Mouse (Mus musculus): Measurements from ENCODE around the gene Kctd15. TPM values are rescaled to one million over a fixed set of nuclear protein-coding genes. Genes with fewer than 3 reads are reported as not detected.

The Kctd15 gene
- 13.7 and 14.0 TPM in 2 replicates for polyA plus RNA-seq (2015; fragmentation: Nextera tagmentation; extraction: Ambion mirVana)

- H3K27ac ChIP-seq (ENCODE audit: low read length): peak within 1 kb of the TSS; percentile 98
- H3K4me2 ChIP-seq (ENCODE audit: low read depth, low read length): peak within 1 kb of the TSS; percentile 95
- H3K36me3 ChIP-seq (ENCODE audit: control insufficient read depth, insufficient read depth, low read length): no peaks in the 10 kb centered on the region
- 0 out of 2 replicates have a peak, but pooled peaks cover 5% of the 10 kb centered on the region for H3K4me1 ChIP-seq (ENCODE audit: control insufficient read depth, insufficient read depth, low read length)
- 72% methylated on average over 5 of the region's 5 CpGs for WGBS
- no peaks in the 10 kb centered on the region for H3K27me3 ChIP-seq (replicated peaks; ENCODE audit: control insufficient read depth, insufficient read depth, low read length)
- H3K4me3 ChIP-seq (ENCODE audit: low read length): peak within 1 kb of the TSS; percentile 87
- ATAC-seq: no peak
- H3K9me3 ChIP-seq (ENCODE audit: control insufficient read depth, low read length): no peaks in the 10 kb centered on the region
- peak within 1 kb of the TSS; percentile 91 for H3K9ac ChIP-seq (ENCODE audit: low read depth, low read length)
Measured at GRCm38 (mm10) chr7:34656632-34657031, at the start of gene Kctd15. Gene Kctd15 (minus strand): TSS chr7:34656732.

- peak; percentile 92 for ATAC-seq
- H3K27me3 ChIP-seq (replicated peaks; ENCODE audit: control insufficient read depth, insufficient read depth, low read length): no peaks in the 10 kb centered on the region
- H3K9me3 ChIP-seq (ENCODE audit: control insufficient read depth, low read length): no peaks in the 10 kb centered on the region
- no peak overlapping the region for H3K27ac ChIP-seq (ENCODE audit: low read length)
- no peak overlapping the region for H3K9ac ChIP-seq (ENCODE audit: low read depth, low read length)
- H3K4me2 ChIP-seq (ENCODE audit: low read depth, low read length): no peak overlapping the region
- no peak overlapping the region for H3K4me3 ChIP-seq (ENCODE audit: low read length)
- peaks cover 12% of the 10 kb centered on the region for H3K4me1 ChIP-seq (ENCODE audit: control insufficient read depth, insufficient read depth, low read length)
- H3K36me3 ChIP-seq (ENCODE audit: control insufficient read depth, insufficient read depth, low read length): no peaks in the 10 kb centered on the region
- 29% methylated on average over 4 of the region's 4 CpGs for WGBS
Measured at GRCm38 (mm10) chr7:34704401-34704800, 47.9 kb upstream of the Kctd15 start.

GRCm38 (mm10) chr7:34703437-34703836, 46.9 kb upstream of the Kctd15 start:
- Histone ChIP-seq H3K36me3 (ENCODE audit: control insufficient read depth, insufficient read depth, low read length) (no peaks in the 10 kb centered on the region), H3K9ac (ENCODE audit: low read depth, low read length) (no peak overlapping the region), H3K9me3 (ENCODE audit: control insufficient read depth, low read length) (no peaks in the 10 kb centered on the region), H3K4me1 (ENCODE audit: control insufficient read depth, insufficient read depth, low read length) (peaks cover 12% of the 10 kb centered on the region), H3K4me2 (ENCODE audit: low read depth, low read length) (no peak overlapping the region), H3K4me3 (ENCODE audit: low read length) (no peak overlapping the region), H3K27ac (ENCODE audit: low read length) (no peak overlapping the region), H3K27me3 (replicated peaks; ENCODE audit: control insufficient read depth, insufficient read depth, low read length) (no peaks in the 10 kb centered on the region)
- WGBS: 55% methylated on average over 4 of the region's 4 CpGs
- no peak for ATAC-seq

- Histone ChIP-seq H3K4me1 (ENCODE audit: control insufficient read depth, insufficient read depth, low read length) (peaks cover 12% of the 10 kb centered on the region), H3K27me3 (replicated peaks; ENCODE audit: control insufficient read depth, insufficient read depth, low read length) (no peaks in the 10 kb centered on the region), H3K4me2 (ENCODE audit: low read depth, low read length) (no peak overlapping the region), H3K27ac (ENCODE audit: low read length) (no peak overlapping the region), H3K36me3 (ENCODE audit: control insufficient read depth, insufficient read depth, low read length) (no peaks in the 10 kb centered on the region), H3K9me3 (ENCODE audit: control insufficient read depth, low read length) (no peaks in the 10 kb centered on the region), H3K9ac (ENCODE audit: low read depth, low read length) (no peak overlapping the region), H3K4me3 (ENCODE audit: low read length) (no peak overlapping the region)
- ATAC-seq: 0 out of 2 replicates have a peak, but pooled peaks have one; percentile 16
- 11% methylated on average over 11 of the region's 11 CpGs for WGBS
Measured at GRCm38 (mm10) chr7:34702718-34703351, 46.3 kb upstream of the Kctd15 start.

DNA sequence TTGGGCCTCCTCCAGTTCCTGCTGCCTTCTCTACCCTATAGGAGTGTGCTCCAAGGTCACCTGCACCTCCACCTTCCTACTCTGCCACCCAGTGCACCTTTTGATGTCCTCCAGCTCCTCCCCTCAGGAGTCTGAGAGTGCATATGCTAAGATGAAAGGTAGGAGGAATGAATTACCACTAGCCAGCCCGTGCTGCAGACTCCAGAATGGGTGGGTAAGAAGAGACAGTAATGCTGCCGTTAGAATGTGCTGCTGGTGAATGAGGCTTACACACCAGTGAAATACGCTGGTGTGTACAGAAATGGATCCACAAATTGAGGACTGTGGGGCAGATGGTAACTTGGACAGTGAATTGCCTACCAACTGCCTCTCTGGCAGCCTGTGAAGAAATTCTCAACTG, 43.4 kb upstream of the Kctd15 start:
- whole genome bisulfite sequencing: 71% methylated on average over 3 of the region's 3 CpGs
- no peaks in the 10 kb centered on the region for H3K36me3 ChIP-seq (ENCODE audit: control insufficient read depth, insufficient read depth, low read length)
- H3K9me3 ChIP-seq (ENCODE audit: control insufficient read depth, low read length): no peaks in the 10 kb centered on the region
- ATAC-seq: no peak
- H3K4me1 ChIP-seq (ENCODE audit: control insufficient read depth, insufficient read depth, low read length): peaks cover 8% of the 10 kb centered on the region
- no peak overlapping the region for H3K9ac ChIP-seq (ENCODE audit: low read depth, low read length)
- no peaks in the 10 kb centered on the region for H3K27me3 ChIP-seq (replicated peaks; ENCODE audit: control insufficient read depth, insufficient read depth, low read length)
- no peak overlapping the region for H3K27ac ChIP-seq (ENCODE audit: low read length)
- H3K4me2 ChIP-seq (ENCODE audit: low read depth, low read length): no peak overlapping the region
- H3K4me3 ChIP-seq (ENCODE audit: low read length): no peak overlapping the region

DNA sequence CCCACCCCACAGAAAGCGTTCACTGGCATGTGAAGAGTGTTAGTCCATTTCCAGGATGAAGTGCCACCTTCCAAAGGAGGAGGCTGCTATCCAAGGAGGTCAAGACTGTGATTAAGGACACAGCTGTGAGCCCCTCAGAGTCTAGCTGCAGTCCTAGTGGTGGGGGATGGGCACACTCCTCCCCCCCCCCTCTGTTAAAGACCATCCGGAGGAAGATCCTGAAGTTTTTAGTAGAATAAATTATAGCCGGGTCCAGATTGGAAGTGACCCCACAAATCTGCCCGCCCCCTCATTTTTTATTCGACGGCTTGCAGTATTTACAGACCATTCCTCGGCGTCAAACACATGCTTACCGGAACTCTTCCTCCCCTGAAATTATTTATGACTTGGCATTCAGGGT, 41.7 kb upstream of the Kctd15 start:
- WGBS: 79% methylated on average over 9 of the region's 9 CpGs
- no peak for ATAC-seq
- H3K27me3 ChIP-seq (replicated peaks; ENCODE audit: control insufficient read depth, insufficient read depth, low read length): no peaks in the 10 kb centered on the region
- H3K4me2 ChIP-seq (ENCODE audit: low read depth, low read length): no peak overlapping the region
- H3K36me3 ChIP-seq (ENCODE audit: control insufficient read depth, insufficient read depth, low read length): no peaks in the 10 kb centered on the region
- no peak overlapping the region for H3K9ac ChIP-seq (ENCODE audit: low read depth, low read length)
- no peak overlapping the region for H3K27ac ChIP-seq (ENCODE audit: low read length)
- H3K9me3 ChIP-seq (ENCODE audit: control insufficient read depth, low read length): no peaks in the 10 kb centered on the region
- H3K4me1 ChIP-seq (ENCODE audit: control insufficient read depth, insufficient read depth, low read length): 0 out of 2 replicates have a peak, but pooled peaks cover 2% of the 10 kb centered on the region
- no peak overlapping the region for H3K4me3 ChIP-seq (ENCODE audit: low read length)

DNA sequence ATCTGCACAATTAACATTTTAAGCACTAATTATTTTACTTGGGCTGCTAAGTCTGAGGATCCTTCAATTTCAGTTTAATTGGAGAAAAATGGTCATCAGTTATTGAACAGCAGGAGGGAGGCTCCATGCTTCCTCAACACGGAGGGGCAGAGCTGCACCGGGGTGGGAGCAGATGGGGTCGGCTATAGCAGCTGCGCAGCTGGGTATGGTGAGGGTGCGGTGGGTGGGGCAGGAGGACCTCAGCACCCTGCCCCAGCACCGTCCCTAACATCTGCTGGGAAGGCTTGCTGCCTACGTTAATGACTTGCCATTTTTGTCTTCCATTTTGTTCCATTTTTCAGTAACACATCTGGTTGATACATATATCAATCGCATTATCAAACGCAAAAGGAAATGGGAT, 39.6 kb upstream of the Kctd15 start:
- Histone ChIP-seq H3K36me3 (ENCODE audit: control insufficient read depth, insufficient read depth, low read length) (no peaks in the 10 kb centered on the region), H3K9me3 (ENCODE audit: control insufficient read depth, low read length) (no peaks in the 10 kb centered on the region), H3K4me3 (ENCODE audit: low read length) (no peak overlapping the region), H3K27ac (ENCODE audit: low read length) (no peak overlapping the region), H3K4me1 (ENCODE audit: control insufficient read depth, insufficient read depth, low read length) (no peaks in the 10 kb centered on the region), H3K4me2 (ENCODE audit: low read depth, low read length) (no peak overlapping the region), H3K9ac (ENCODE audit: low read depth, low read length) (no peak overlapping the region), H3K27me3 (replicated peaks; ENCODE audit: control insufficient read depth, insufficient read depth, low read length) (no peaks in the 10 kb centered on the region)
- ATAC-seq: no peak
- WGBS: 73% methylated on average over 9 of the region's 9 CpGs

DNA sequence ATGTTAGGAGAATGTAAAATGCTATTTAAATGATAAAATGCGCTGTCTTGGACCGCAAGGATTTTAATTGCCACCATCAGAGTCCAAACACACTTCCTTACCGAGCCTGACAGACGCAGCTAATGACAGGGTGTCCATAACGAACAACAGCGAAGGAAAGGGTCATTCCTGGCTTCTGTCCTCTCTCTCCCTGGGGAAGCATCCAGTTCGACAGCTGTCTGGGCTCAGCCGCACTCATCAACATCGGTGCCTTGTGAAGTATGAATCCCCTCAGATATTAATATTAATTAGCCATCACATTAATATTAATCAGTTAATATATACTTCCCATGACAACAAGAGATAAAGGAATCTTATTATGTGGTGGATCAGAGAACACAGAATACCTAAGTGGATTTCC, 38.4 kb upstream of the Kctd15 start:
- Histone ChIP-seq H3K4me1 (ENCODE audit: control insufficient read depth, insufficient read depth, low read length) (no peaks in the 10 kb centered on the region), H3K36me3 (ENCODE audit: control insufficient read depth, insufficient read depth, low read length) (no peaks in the 10 kb centered on the region), H3K4me3 (ENCODE audit: low read length) (no peak overlapping the region), H3K4me2 (ENCODE audit: low read depth, low read length) (no peak overlapping the region), H3K27ac (ENCODE audit: low read length) (no peak overlapping the region), H3K9ac (ENCODE audit: low read depth, low read length) (no peak overlapping the region), H3K9me3 (ENCODE audit: control insufficient read depth, low read length) (no peaks in the 10 kb centered on the region), H3K27me3 (replicated peaks; ENCODE audit: control insufficient read depth, insufficient read depth, low read length) (no peaks in the 10 kb centered on the region)
- 62% methylated on average over 9 of the region's 9 CpGs for WGBS
- ATAC-seq: no peak

DNA sequence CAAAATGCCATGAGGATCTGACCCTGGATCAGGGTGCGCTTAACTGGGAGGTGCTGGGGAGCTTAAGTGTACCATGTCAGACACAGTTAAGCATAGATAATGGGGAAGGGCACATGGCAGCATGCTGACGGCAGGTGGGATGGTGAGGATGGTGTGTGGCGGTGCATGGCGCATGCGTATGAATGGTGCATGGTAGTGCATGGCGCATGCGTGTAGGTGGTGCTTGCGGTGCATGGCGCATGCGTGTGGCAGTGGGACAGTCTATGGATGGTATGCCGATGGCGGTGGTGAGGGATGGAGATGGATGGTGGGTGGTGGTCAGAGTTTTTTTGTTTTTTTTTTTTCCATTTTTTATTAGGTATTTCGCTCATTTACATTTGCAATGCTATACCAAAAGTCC, 37.4 kb upstream of the Kctd15 start:
- Histone ChIP-seq H3K9me3 (ENCODE audit: control insufficient read depth, low read length) (no peaks in the 10 kb centered on the region), H3K4me2 (ENCODE audit: low read depth, low read length) (no peak overlapping the region), H3K27me3 (replicated peaks; ENCODE audit: control insufficient read depth, insufficient read depth, low read length) (no peaks in the 10 kb centered on the region), H3K4me3 (ENCODE audit: low read length) (no peak overlapping the region), H3K9ac (ENCODE audit: low read depth, low read length) (no peak overlapping the region), H3K36me3 (ENCODE audit: control insufficient read depth, insufficient read depth, low read length) (no peaks in the 10 kb centered on the region), H3K4me1 (ENCODE audit: control insufficient read depth, insufficient read depth, low read length) (peaks cover 7% of the 10 kb centered on the region), H3K27ac (ENCODE audit: low read length) (no peak overlapping the region)
- no peak for ATAC-seq
- 96% methylated on average over 13 of the region's 13 CpGs for WGBS

GRCm38 (mm10) chr7:34693072-34693471, 36.5 kb upstream of the Kctd15 start:
- Histone ChIP-seq H3K4me3 (ENCODE audit: low read length) (no peak overlapping the region), H3K9me3 (ENCODE audit: control insufficient read depth, low read length) (no peaks in the 10 kb centered on the region), H3K36me3 (ENCODE audit: control insufficient read depth, insufficient read depth, low read length) (no peaks in the 10 kb centered on the region), H3K4me1 (ENCODE audit: control insufficient read depth, insufficient read depth, low read length) (peaks cover 11% of the 10 kb centered on the region), H3K9ac (ENCODE audit: low read depth, low read length) (no peak overlapping the region), H3K27me3 (replicated peaks; ENCODE audit: control insufficient read depth, insufficient read depth, low read length) (no peaks in the 10 kb centered on the region), H3K4me2 (ENCODE audit: low read depth, low read length) (no peak overlapping the region), H3K27ac (ENCODE audit: low read length) (no peak overlapping the region)
- WGBS: 78% methylated on average over 4 of the region's 4 CpGs
- no peak for ATAC-seq

Measured in intestine, embryonic 16.5 days (tissue).